Mouse (Mus musculus) hindbrain, embryonic 11.5 days (tissue): Measurements from ENCODE around the gene Apba1. TPM values are rescaled to one million over a fixed set of nuclear protein-coding genes. Genes with fewer than 3 reads are reported as not detected.

Experiments used
- ATAC-seq: fragments of 200-750 bp; cut with Nextera tagmentation; 2 replicates; pipeline ENCODE4 v1.8.0; 2017; ENCODE audit warnings: mild to moderate bottlenecking, moderate TSS enrichment, moderate library complexity; ENCODE audit not compliant: low FRiP score
- DNase-seq: peaks from one replicate; pipeline ENCODE4 v3.0.0-alpha.2; 2015; ENCODE audit warnings: low spot score
- H3K27ac ChIP-seq: fragments of 300-500 bp; sonication (generic); 2 replicates; pipeline ENCODE4 v1.5.1; 2014; ENCODE audit warnings: mild to moderate bottlenecking, low read depth, low read length
- H3K27me3 ChIP-seq: fragments of 300-500 bp; sonication (generic); 2 replicates; pipeline ENCODE4 v1.6.1; 2014; ENCODE audit warnings: mild to moderate bottlenecking, low read length, moderate library complexity, mixed read lengths; ENCODE audit not compliant: control insufficient read depth, insufficient read depth
- H3K36me3 ChIP-seq: fragments of 300-500 bp; sonication (generic); 2 replicates; pipeline ENCODE4 v1.6.1; 2014; ENCODE audit warnings: mild to moderate bottlenecking, low read length, moderate library complexity, mixed read lengths; ENCODE audit not compliant: control insufficient read depth, insufficient read depth
- H3K4me1 ChIP-seq: fragments of 300-500 bp; sonication (generic); replicated peaks from 2 replicates; pipeline ENCODE4 v1.6.1; 2014; ENCODE audit warnings: low read length, mixed read lengths; ENCODE audit not compliant: control insufficient read depth, insufficient read depth
- H3K4me2 ChIP-seq: fragments of 300-500 bp; sonication (generic); replicated peaks from 2 replicates; pipeline ENCODE4 v1.6.1; 2014; ENCODE audit warnings: mild to moderate bottlenecking, low read depth, low read length
- H3K4me3 ChIP-seq: fragments of 300-500 bp; sonication (generic); 2 replicates; pipeline ENCODE4 v1.5.1; 2014; ENCODE audit warnings: low read depth, low read length
- H3K9ac ChIP-seq: fragments of 300-500 bp; sonication (generic); 2 replicates; pipeline ENCODE4 v1.6.1; 2014; ENCODE audit warnings: low read depth, low read length
- H3K9me3 ChIP-seq: fragments of 300-500 bp; sonication (generic); 2 replicates; pipeline ENCODE4 v1.6.1; 2016; ENCODE audit warnings: low read length; ENCODE audit not compliant: control insufficient read depth
- WGBS: fragments of 180-500 bp; shearing (Covaris S2); extraction: QIAGEN DNeasy Blood & Tissue Kit; methylation state at CpG from one replicate; pipeline ENCODE4 v1.1.7; 2014; 5-methylcytosine and 5-hydroxymethylcytosine counted together
- polyA plus RNA-seq: library from polyadenylated mRNA; unstranded; fragments of >200 nt; fragmentation: Nextera tagmentation; extraction: Ambion mirVana; gene quantifications from 2 replicates; pipeline ENCODE4 v1.2.1, GENCODE M21; 2014

The Apba1 gene
- polyA plus RNA-seq, 1 experiment from 2014 or later = 2.6 TPM

DNA sequence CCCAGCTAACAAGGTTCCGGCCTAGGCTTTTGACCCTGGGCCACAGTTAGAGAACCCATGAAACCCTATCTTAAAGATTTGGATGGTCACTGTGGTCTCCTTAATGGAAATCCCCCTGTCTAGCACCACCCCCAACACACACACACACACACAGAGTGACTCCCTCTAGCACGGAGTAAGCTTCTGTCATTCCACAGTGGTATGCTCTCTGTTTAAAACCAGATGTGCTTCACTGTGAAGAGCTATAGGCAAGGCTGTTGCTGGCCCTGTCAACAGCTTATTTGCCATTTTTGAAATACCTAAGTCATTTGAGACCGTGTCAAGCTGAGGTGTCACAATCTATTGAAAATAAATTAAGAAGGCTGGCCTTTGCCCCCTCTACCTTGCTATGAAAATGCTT, 136.1 kb downstream of the Apba1 start:
- Histone ChIP-seq H3K9ac (no peak overlapping the region), H3K4me3 (no peak overlapping the region), H3K27ac (peak overlapping the region; percentile 24; the same call in 1 of the 2 replicates), H3K4me2 (no peak overlapping the region), H3K4me1 (peaks cover 6% of the 10 kb centered on the region; the same call in 1 of the 2 replicates), H3K27me3 (peaks cover 29% of the 10 kb centered on the region), H3K9me3 (no peaks in the 10 kb centered on the region), H3K36me3 (no peaks in the 10 kb centered on the region)
- 56% methylated on average over 3 of the region's 3 CpGs for WGBS
- ATAC-seq = no peak
- peak; percentile 18 for DNase-seq

DNA sequence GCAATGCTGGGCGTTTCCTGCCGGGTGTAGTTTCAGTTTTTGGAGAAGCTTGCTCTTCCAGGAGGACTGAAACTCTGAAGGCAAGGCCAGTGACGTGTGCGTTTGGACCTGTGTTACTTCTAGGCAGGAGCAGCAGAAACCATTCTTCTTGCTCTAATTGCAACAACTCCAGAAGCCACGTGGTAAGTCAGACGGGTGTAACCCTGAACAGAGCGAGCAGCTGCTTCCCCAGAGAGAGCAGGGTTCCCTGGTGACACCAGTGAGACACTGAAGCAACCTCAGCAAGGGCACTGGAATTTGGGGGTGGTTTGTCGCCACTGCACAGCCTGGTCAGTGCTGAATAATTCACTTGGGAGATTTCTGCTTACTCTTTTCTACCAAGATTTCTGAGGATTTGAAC, 138.2 kb downstream of the Apba1 start:
- 73% methylated on average over 8 of the region's 8 CpGs for WGBS
- no peaks in the 10 kb centered on the region for H3K9me3 ChIP-seq
- peaks cover 6% of the 10 kb centered on the region; the same call in 1 of the 2 replicates for H3K4me1 ChIP-seq
- H3K4me3 ChIP-seq = no peak overlapping the region
- no peak overlapping the region for H3K4me2 ChIP-seq
- H3K27me3 ChIP-seq = peaks cover 23% of the 10 kb centered on the region
- DNase-seq (no peak), ATAC-seq (no peak)
- H3K9ac ChIP-seq = no peak overlapping the region
- H3K36me3 ChIP-seq = no peaks in the 10 kb centered on the region
- no peak overlapping the region for H3K27ac ChIP-seq

DNA sequence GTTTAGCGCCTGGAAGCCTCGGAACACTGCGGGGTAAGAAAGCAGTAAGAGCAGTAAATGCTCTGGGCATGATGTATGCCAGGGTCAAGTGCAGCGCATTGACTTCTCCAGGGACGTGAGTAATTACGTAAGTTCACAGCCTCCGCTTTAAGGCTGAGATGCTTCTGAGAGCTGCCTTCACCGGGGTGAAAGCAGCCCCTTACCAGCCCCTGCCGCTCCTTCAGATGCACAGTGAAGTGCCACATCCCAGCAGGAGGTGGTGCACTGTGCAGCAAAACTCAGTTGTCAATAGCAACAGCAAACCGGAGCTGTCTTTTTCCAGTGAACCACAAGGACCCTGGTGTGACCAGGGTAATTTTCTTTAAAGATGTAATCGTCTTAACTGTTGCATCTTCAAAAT, 139.8 kb downstream of the Apba1 start:
- Histone ChIP-seq H3K27me3 (peaks cover 9% of the 10 kb centered on the region), H3K9ac (no peak overlapping the region), H3K27ac (no peak overlapping the region), H3K4me2 (no peak overlapping the region), H3K9me3 (no peaks in the 10 kb centered on the region), H3K4me1 (0 out of 2 replicates have a peak, but pooled peaks cover 4% of the 10 kb centered on the region), H3K36me3 (no peaks in the 10 kb centered on the region), H3K4me3 (no peak overlapping the region)
- 0 out of 2 replicates have a peak, but pooled peaks have one; percentile 67 for ATAC-seq
- WGBS = 48% methylated on average over 11 of the region's 11 CpGs
- peak; percentile 28 for DNase-seq

DNA sequence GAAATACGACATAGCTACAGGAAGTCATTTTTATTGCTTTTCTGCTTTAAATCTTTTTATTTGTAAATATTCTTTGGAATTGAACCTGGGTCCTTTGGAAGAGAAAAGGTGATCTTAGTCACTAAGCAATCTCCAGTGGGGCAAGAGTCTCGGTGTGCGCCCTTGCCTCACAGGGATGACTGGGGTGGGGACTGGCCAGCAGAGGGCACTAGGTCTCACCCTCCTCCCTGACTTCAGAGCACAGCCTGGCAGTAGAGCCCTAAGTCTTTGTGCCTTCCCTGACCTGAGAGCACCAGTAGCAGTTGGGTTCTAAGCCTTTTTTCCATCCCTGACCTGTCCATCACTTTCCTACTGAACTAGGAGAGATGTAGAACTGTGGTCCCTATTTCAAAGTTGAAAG, 142.5 kb downstream of the Apba1 start:
- 66% methylated on average over 3 of the region's 3 CpGs for WGBS
- no peak overlapping the region for H3K9ac ChIP-seq
- H3K4me3 ChIP-seq = no peak overlapping the region
- no peak overlapping the region for H3K27ac ChIP-seq
- DNase-seq (peak; percentile 52), ATAC-seq (no peak)
- H3K4me1 ChIP-seq = 0 out of 2 replicates have a peak, but pooled peaks cover 4% of the 10 kb centered on the region
- H3K4me2 ChIP-seq = no peak overlapping the region
- no peaks in the 10 kb centered on the region for H3K27me3 ChIP-seq
- no peaks in the 10 kb centered on the region for H3K9me3 ChIP-seq
- H3K36me3 ChIP-seq = no peaks in the 10 kb centered on the region

DNA sequence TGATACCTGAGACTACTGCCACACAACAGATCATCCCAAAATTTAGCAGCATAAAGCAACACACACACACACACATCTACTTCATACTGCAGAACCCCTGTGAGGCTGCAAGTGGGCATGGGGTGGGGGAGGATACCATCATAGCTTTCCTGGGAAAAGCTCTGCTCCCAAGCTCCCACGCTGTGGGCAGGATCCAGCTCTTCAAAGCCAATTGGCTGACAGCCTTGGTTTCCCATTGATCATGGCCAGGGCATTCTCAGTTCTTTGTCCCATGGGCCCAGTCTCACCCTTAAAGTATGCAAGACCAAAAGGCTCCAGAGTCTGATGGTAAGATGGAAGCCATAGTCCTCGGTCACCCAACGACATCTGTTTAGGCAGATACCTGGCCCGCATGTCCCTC, 143.1 kb downstream of the Apba1 start:
- Histone ChIP-seq H3K36me3 (no peaks in the 10 kb centered on the region), H3K4me1 (0 out of 2 replicates have a peak, but pooled peaks cover 4% of the 10 kb centered on the region), H3K27ac (no peak overlapping the region), H3K27me3 (no peaks in the 10 kb centered on the region), H3K9me3 (no peaks in the 10 kb centered on the region), H3K9ac (no peak overlapping the region), H3K4me3 (no peak overlapping the region), H3K4me2 (no peak overlapping the region)
- 93% methylated on average over 4 of the region's 4 CpGs for WGBS
- DNase-seq (no peak), ATAC-seq (no peak)

DNA sequence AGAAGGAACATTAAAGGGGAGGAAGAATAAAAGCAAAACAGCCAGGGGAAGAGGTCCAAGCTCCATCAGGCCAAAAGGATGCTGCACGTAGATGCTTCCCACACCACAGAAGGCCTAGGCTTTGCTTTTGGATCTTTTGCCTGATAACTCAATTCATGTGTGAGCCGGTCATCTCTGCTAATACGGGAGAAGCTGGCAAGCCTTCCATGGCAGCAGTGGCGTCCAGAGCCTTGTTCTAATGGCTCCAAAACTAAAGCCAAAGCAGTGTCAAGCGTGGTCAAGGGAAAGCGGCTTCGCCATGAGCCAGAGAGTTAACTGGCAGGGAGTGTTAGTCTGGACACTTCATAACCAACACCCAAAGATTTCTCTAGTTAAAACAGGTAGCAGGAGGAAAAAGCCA, 144.4 kb downstream of the Apba1 start:
- 0 out of 2 replicates have a peak, but pooled peaks cover 4% of the 10 kb centered on the region for H3K4me1 ChIP-seq
- H3K36me3 ChIP-seq = no peaks in the 10 kb centered on the region
- WGBS = 90% methylated on average over 7 of the region's 7 CpGs
- no peak overlapping the region for H3K4me3 ChIP-seq
- H3K27me3 ChIP-seq = no peaks in the 10 kb centered on the region
- H3K9me3 ChIP-seq = no peaks in the 10 kb centered on the region
- H3K9ac ChIP-seq = no peak overlapping the region
- no peak for ATAC-seq
- DNase-seq = no peak
- H3K27ac ChIP-seq = no peak overlapping the region
- H3K4me2 ChIP-seq = no peak overlapping the region

DNA sequence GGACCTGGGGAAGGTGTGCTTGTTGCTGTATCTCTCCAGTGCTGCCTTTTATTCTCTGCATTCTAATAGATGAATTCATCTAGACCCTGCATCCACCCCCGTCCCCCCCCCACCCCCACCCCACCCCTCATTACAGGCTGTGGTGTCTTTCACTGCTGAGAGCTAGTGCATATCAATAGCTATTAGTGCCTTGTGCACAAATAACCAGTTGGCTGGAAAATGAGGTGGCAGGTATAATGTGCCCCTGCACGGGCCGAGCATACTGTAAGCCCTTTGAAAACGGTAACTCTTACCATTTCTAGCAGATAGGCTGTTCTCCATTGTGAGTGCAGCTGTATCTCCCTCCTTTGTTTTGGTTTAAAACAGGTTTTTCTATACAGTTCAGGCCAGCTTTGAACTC, 146.2 kb downstream of the Apba1 start:
- no peak for DNase-seq
- Histone ChIP-seq H3K27ac (no peak overlapping the region), H3K4me1 (no peaks in the 10 kb centered on the region), H3K9me3 (no peaks in the 10 kb centered on the region), H3K27me3 (no peaks in the 10 kb centered on the region), H3K4me2 (no peak overlapping the region), H3K9ac (no peak overlapping the region), H3K4me3 (no peak overlapping the region), H3K36me3 (no peaks in the 10 kb centered on the region)
- 68% methylated on average over 4 of the region's 4 CpGs for WGBS
- no peak for ATAC-seq

DNA sequence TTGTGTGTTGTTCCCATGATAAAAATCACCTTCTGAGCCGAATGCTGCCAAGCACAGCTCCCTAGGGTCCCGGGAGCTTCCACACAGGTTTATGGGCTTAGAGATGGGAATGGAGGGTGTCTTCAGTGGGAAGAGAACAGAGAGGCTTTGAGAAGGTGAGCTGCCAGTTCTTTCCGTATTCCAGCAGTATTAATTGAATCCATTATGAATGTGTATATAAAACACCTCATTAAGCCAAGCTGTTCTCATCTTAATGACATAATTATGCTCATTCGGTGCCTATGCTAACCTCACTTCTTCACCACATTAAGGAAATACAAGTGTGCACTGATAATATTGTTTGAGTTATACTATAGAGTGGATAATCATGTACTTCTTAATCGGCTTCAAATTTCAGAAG, 147.1 kb downstream of the Apba1 start:
- DNase-seq = no peak
- Histone ChIP-seq H3K36me3 (no peaks in the 10 kb centered on the region), H3K27me3 (no peaks in the 10 kb centered on the region), H3K4me1 (no peaks in the 10 kb centered on the region), H3K9me3 (no peaks in the 10 kb centered on the region), H3K9ac (no peak overlapping the region), H3K27ac (no peak overlapping the region), H3K4me2 (no peak overlapping the region), H3K4me3 (no peak overlapping the region)
- WGBS = 87% methylated on average over 5 of the region's 5 CpGs
- no peak for ATAC-seq

DNA sequence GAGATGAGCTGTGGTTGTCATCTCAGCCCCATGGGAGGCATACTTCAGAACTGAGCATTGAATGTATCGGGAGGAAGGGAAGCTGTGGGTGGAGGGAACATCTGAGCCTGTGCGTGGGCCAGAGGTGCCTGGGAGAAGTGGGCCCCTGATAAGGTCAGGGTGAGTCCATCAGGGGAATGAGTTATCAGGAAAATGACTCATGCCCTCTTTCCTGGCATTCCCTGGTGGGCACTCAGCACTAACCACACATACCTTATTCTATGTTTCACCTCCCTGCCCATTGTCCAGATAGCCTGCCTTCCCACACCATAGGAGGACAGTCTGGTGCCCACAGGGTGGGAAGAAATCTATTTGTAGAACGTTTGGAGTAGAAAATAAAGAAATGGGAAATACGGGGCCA, 151.7 kb downstream of the Apba1 start:
- no peaks in the 10 kb centered on the region for H3K4me1 ChIP-seq
- H3K36me3 ChIP-seq = no peaks in the 10 kb centered on the region
- no peak for ATAC-seq
- H3K4me2 ChIP-seq = no peak overlapping the region
- H3K4me3 ChIP-seq = no peak overlapping the region
- H3K9ac ChIP-seq = no peak overlapping the region
- H3K27ac ChIP-seq = no peak overlapping the region
- WGBS = 68% methylated on average over 4 of the region's 4 CpGs
- H3K27me3 ChIP-seq = no peaks in the 10 kb centered on the region
- no peaks in the 10 kb centered on the region for H3K9me3 ChIP-seq
- DNase-seq = no peak
